Mouse (Mus musculus): ENCODE measurements around the gene Dnajc24.

DNA sequence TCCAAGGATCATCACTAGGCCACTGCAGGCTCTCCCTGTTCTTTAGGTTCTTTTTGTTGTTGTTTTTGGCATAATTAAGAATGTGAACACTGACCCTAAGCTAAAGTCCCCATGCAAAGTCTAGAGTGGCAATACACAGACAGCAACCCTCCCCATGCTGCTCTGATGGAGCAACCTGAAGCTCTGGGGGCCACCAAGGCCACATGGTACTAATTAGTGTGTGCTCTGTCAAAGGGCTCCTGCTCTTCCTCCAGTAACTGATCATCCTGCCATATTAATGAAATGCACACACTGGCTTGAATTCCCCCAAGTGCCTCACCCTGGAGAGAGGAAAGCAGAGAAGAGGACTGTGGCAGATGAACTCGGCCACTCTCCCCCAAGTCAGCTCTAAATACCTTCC lies 16.2 kb downstream of the Dnajc24 start:
- TF ChIP-seq CTCF (IDR thresholded peaks at IDR 0.05; ENCODE audit: low read depth, low read length) = no peak
- no peak for TF ChIP-seq GATA1 (IDR thresholded peaks at IDR 0.05; ENCODE audit: borderline replicate concordance, low read length)

Data from G1E (cell line).